Comparison of ENCODE assay signal across 21 mouse cellular contexts in the genomic region with DNA sequence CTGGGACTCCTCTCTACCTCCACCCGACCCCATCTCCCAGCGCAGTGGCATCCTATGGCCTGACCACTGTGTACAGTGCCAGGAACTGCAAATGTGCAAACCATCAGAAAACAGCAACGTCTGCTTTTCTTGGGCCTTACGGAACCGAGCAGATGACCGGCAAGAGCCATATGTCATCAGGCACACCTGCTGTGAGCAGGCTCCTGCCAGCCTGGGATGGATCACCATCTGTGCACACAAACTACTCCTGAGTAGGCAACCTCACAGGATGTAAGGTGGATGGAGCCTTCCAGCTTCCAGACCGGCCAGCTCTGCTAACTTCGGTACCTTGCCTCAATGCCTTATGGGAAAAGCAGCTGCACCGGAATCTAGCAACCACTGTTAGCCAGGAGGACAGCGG.
DNase-seq lines count a peak whose midpoint lies in the region; ATAC-seq lines count a peak whose summit lies in the region.
"Had no signal": no experiment of that assay in that cellular context is flagged by ENCODE, and none has a peak within 500 bp of the region (broad histone marks: within the 10 kb centered on the region; RNA-seq: fewer than 3 reads in every experiment).

No protein-coding gene starts in this region.

- intact Hi-C loops in left cerebral cortex, postnatal 4 days (cut with DNase I): no loop called here
- intact Hi-C loops in gastrocnemius, postnatal 14 days (cut with DNase I; ENCODE audit: low total_unique reads): no loop called here

- H3K4me2 ChIP-seq in forebrain, embryonic 16.5 days (ENCODE audit: low read length): no peak overlapping the region
- H3K4me2 ChIP-seq in forebrain, embryonic 15.5 days (replicated peaks): no peak overlapping the region
- H3K4me2 ChIP-seq: forebrain, embryonic 12.5 days; heart, embryonic 15.5 days; liver, embryonic 11.5 days; midbrain, embryonic 12.5 days had no signal

- ATAC-seq in forebrain, embryonic 16.5 days: 0 out of 2 replicates have a peak, but pooled peaks have one; percentile 26
- ATAC-seq in forebrain, embryonic 15.5 days (replicated peaks): no peak
- ATAC-seq: CD4-positive, CD25-positive, alpha-beta regulatory T cell, adult 4 months had no signal

- no peaks in the 10 kb centered on the region for H3K27me3 ChIP-seq in forebrain, embryonic 16.5 days (replicated peaks; ENCODE audit: control insufficient read depth, insufficient read depth, low read length)
- H3K27me3 ChIP-seq in forebrain, embryonic 15.5 days: no peaks in the 10 kb centered on the region
- peaks cover 3% of the 10 kb centered on the region; the same call in 1 of the 2 replicates for H3K27me3 ChIP-seq in limb, embryonic 10.5 days (ENCODE audit: low read depth, poor library complexity, severe bottlenecking)
- H3K27me3 ChIP-seq: heart, embryonic 15.5 days; midbrain, embryonic 12.5 days had no signal

- peaks cover 8% of the 10 kb centered on the region for H3K4me1 ChIP-seq in forebrain, embryonic 16.5 days (replicated peaks; ENCODE audit: control insufficient read depth, insufficient read depth, low read length)
- peaks cover 19% of the 10 kb centered on the region for H3K4me1 ChIP-seq in forebrain, embryonic 15.5 days
- peaks cover 42% of the 10 kb centered on the region for H3K4me1 ChIP-seq in limb, embryonic 10.5 days

- WGBS in forebrain, embryonic 16.5 days: 67% methylated on average over 10 of the region's 10 CpGs
- 72% methylated on average over 10 of the region's 10 CpGs for WGBS in forebrain, embryonic 15.5 days
- WGBS in limb, embryonic 10.5 days: 84% methylated on average over 10 of the region's 10 CpGs

- no peak overlapping the region for H3K9ac ChIP-seq in forebrain, embryonic 16.5 days (replicated peaks; ENCODE audit: low read depth, low read length)
- H3K9ac ChIP-seq in forebrain, embryonic 15.5 days (replicated peaks): no peak overlapping the region
- H3K9ac ChIP-seq: forebrain, embryonic 12.5 days; heart, embryonic 15.5 days; midbrain, embryonic 12.5 days had no signal

- DNase-seq in left cerebral cortex, postnatal 4 days: peak; percentile 78
- DNase-seq in left cerebral cortex, adult 9 months (ENCODE audit: low spot score in 2 of 2): no peak
- DNase-seq in cerebellum, adult 9-10 months: peak; percentile 98
- DNase-seq in limb, embryonic 10.5 days (ENCODE audit: low spot score): no peak
- no peak for DNase-seq in lung, postnatal 10 days
- no peak for DNase-seq in gastrocnemius, postnatal 14 days
- DNase-seq: adrenal gland, postnatal 36 days; heart, adult 11 months; kidney, adult 18-20 months; kidney, postnatal 14 days; lung, adult 2 months; retina, postnatal 1 day had no signal

- H3K4me3 ChIP-seq in forebrain, embryonic 16.5 days (replicated peaks; ENCODE audit: low read length): no peak overlapping the region
- H3K4me3 ChIP-seq in forebrain, embryonic 15.5 days: no peak overlapping the region
- H3K4me3 ChIP-seq in limb, embryonic 10.5 days: no peak overlapping the region
- H3K4me3 ChIP-seq: forebrain, embryonic 12.5 days; heart, embryonic 15.5 days; midbrain, embryonic 12.5 days had no signal

- no peaks in the 10 kb centered on the region for H3K36me3 ChIP-seq in forebrain, embryonic 16.5 days (ENCODE audit: control insufficient read depth, insufficient read depth)
- H3K36me3 ChIP-seq in forebrain, embryonic 15.5 days: no peaks in the 10 kb centered on the region
- no peaks in the 10 kb centered on the region for H3K36me3 ChIP-seq in limb, embryonic 10.5 days
- H3K36me3 ChIP-seq: forebrain, embryonic 12.5 days; G1E; heart, embryonic 15.5 days; midbrain, embryonic 12.5 days had no signal

- no peak overlapping the region for H3K27ac ChIP-seq in forebrain, embryonic 16.5 days (ENCODE audit: low read length)
- no peak overlapping the region for H3K27ac ChIP-seq in forebrain, embryonic 15.5 days (replicated peaks)
- H3K27ac ChIP-seq in limb, embryonic 10.5 days: peak overlapping the region; percentile 11; the same call in 1 of the 2 replicates
- H3K27ac ChIP-seq: forebrain, embryonic 12.5 days; heart, embryonic 15.5 days; macrophage; midbrain, embryonic 12.5 days had no signal

- H3K9me3 ChIP-seq in forebrain, embryonic 16.5 days (ENCODE audit: control insufficient read depth, low read length): no peaks in the 10 kb centered on the region
- H3K9me3 ChIP-seq in forebrain, embryonic 15.5 days: no peaks in the 10 kb centered on the region
- H3K9me3 ChIP-seq in limb, embryonic 10.5 days (replicated peaks): no peaks in the 10 kb centered on the region
- H3K9me3 ChIP-seq: forebrain, embryonic 12.5 days; G1E; heart, embryonic 15.5 days; midbrain, embryonic 12.5 days had no signal

Comparison
In these comparisons a context has a peak if more than half of its experiments do, and no peak if none do; other contexts are left out.
1. DNase-seq: peak in left cerebral cortex, postnatal 4 days (single experiment) and cerebellum, adult 9-10 months (single experiment); none in left cerebral cortex, adult 9 months (0 of 2), limb, embryonic 10.5 days (single experiment), lung, postnatal 10 days (single experiment) and gastrocnemius, postnatal 14 days (single experiment).